Mouse (Mus musculus) megakaryocyte, embryonic 14.5 days (primary cell): ENCODE results near the gene Ctsd.

Experiments used
- FLI1 ChIP-seq: IDR thresholded peaks from 2 replicates; pipeline ENCODE4 v1.6.1; 2012; ENCODE audit warnings: low read length, inconsistent platforms, mixed read lengths
- GATA1 ChIP-seq: IDR thresholded peaks from 3 replicates; pipeline ENCODE4 v1.6.1; 2012; ENCODE audit warnings: mixed read lengths, low read length, inconsistent platforms, borderline replicate concordance

GRCm38 (mm10) chr7:142435524-142435923 lies 47.7 kb upstream of the Ctsd start:
- TF ChIP-seq GATA1 = no peak
- no peak for TF ChIP-seq FLI1
